Mouse (Mus musculus): Measurements from ENCODE around the gene Uvrag.

- TF ChIP-seq CTCF (IDR thresholded peaks at IDR 0.05; ENCODE audit: borderline replicate concordance, control insufficient read depth, extremely low read depth, insufficient read depth, low read length, poor library complexity): no peak
- TF ChIP-seq POLR2A (IDR thresholded peaks at IDR 0.05; ENCODE audit: control insufficient read depth, extremely low read depth, insufficient read depth, low read length, poor library complexity): no peak
These were observed 67.1 kb downstream of the Uvrag start for GRCm38 (mm10) chr7:99073734-99074372.

Data from thymus, adult 2 months (tissue).